Mouse (Mus musculus): ENCODE measurements around the gene Krtap5-1. TPM values are rescaled to one million over a fixed set of nuclear protein-coding genes. Genes with fewer than 3 reads are reported as not detected.
"Not testable (repeated sequence)": the region's sequence is repeated elsewhere in the genome, so short reads cannot be mapped to it uniquely, and the experiment has no call there.

Gene Krtap5-1
- polyA plus RNA-seq, 1 experiment from 2014 or later, result not detected

- H3K27ac ChIP-seq; H3K9me3 ChIP-seq; H3K4me3 ChIP-seq; H3K4me1 ChIP-seq; H3K36me3 ChIP-seq; ATAC-seq (ENCODE audit: insufficient number of reproducible peaks, insufficient read depth, low FRiP score, low TSS enrichment, low read depth); H3K9ac ChIP-seq; H3K27me3 ChIP-seq; H3K4me2 ChIP-seq: not testable (repeated sequence)
- 0% methylated on average over 2 of the region's 2 CpGs for WGBS
Observed at GRCm38 (mm10) chr7:142293851-142294250, 3.1 kb downstream of the Krtap5-1 start.

GRCm38 (mm10) chr7:142285910-142286612, 10.9 kb downstream of the Krtap5-1 start:
- not testable (repeated sequence) for ATAC-seq (ENCODE audit: insufficient number of reproducible peaks, insufficient read depth, low FRiP score, low TSS enrichment, low read depth); H3K4me3 ChIP-seq; H3K4me2 ChIP-seq; H3K9ac ChIP-seq; H3K4me1 ChIP-seq; H3K9me3 ChIP-seq; H3K27ac ChIP-seq; H3K36me3 ChIP-seq
- 65% methylated on average over 9 of the region's 9 CpGs for WGBS
- H3K27me3 ChIP-seq, result peaks cover 20% of the 10 kb centered on the region

DNA sequence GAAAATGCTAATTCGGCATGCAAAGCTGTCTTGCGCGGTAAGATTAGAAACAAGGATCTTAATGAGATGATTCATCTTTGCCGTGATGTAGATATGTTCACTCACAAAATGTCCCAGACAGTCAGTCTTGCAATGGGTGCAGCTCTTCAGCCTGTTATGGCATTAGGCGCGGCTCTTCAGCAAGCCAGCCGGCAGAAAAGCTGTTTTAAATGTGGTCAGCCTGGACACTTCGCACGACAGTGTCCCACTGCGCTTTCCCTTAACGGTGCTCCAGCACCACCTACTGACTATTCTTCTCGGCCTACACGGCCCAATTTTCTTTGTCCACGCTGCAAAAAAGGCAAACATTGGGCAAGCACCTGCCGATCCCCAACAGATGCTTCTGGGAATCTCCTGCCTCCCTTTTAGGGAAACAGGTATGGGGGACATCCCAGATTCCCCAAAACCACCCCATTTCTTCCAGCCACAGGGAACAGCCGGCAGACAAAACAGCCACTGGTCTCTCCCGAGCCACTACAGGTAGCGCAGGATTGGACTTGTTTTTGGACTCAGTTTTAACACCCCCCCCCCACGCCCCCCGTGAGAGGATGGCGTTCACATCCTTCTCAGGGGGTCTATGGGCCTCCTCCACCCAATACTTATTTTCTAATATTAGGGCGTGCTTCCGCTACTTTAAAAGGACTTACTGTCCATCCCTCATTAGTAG, 11.6 kb downstream of the Krtap5-1 start:
- H3K4me3 ChIP-seq, result peak overlapping the region; percentile 58
- H3K36me3 ChIP-seq, result no peaks in the 10 kb centered on the region
- H3K4me2 ChIP-seq, result peak overlapping the region; percentile 77
- H3K9me3 ChIP-seq, result no peaks in the 10 kb centered on the region
- peaks cover 7% of the 10 kb centered on the region for H3K4me1 ChIP-seq
- peak overlapping the region; percentile 78 for H3K9ac ChIP-seq
- no peak overlapping the region for H3K27ac ChIP-seq
- H3K27me3 ChIP-seq, result peaks cover 21% of the 10 kb centered on the region
- ATAC-seq (ENCODE audit: insufficient number of reproducible peaks, insufficient read depth, low FRiP score, low TSS enrichment, low read depth), result no peak
- WGBS, result 21% methylated on average over 23 of the region's 23 CpGs

DNA sequence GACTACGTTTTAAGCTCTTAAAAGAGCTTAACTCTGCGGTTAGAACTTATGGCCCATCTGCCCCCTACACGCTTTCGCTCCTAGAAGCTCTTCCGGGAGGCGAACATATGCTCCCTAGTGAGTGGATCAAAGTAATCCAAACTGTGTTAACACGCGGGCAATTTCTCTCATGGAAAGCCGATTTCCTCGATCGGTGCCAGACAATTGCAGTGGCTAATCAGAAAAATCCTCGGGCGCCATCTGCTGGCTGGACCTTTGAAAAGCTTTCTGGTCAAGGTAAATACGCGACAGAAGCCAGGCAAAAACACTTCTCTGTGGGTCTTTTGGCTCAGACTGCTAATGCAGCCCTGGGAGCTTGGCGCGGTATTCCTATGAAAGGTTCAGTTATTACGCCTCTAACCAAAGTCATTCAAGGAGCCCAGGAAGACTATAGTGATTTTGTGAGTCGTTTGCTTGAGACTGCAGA, 12.3 kb downstream of the Krtap5-1 start:
- Histone ChIP-seq H3K4me3 (peak overlapping the region; percentile 58), H3K36me3 (no peaks in the 10 kb centered on the region), H3K4me2 (peak overlapping the region; percentile 77), H3K27me3 (peaks cover 27% of the 10 kb centered on the region), H3K4me1 (peaks cover 7% of the 10 kb centered on the region), H3K9me3 (no peaks in the 10 kb centered on the region), H3K27ac (peak overlapping the region; percentile 91), H3K9ac (peak overlapping the region; percentile 78)
- under 1% methylated on average over 19 of the region's 19 CpGs for WGBS
- ATAC-seq (ENCODE audit: insufficient number of reproducible peaks, insufficient read depth, low FRiP score, low TSS enrichment, low read depth), result peak; percentile 79

DNA sequence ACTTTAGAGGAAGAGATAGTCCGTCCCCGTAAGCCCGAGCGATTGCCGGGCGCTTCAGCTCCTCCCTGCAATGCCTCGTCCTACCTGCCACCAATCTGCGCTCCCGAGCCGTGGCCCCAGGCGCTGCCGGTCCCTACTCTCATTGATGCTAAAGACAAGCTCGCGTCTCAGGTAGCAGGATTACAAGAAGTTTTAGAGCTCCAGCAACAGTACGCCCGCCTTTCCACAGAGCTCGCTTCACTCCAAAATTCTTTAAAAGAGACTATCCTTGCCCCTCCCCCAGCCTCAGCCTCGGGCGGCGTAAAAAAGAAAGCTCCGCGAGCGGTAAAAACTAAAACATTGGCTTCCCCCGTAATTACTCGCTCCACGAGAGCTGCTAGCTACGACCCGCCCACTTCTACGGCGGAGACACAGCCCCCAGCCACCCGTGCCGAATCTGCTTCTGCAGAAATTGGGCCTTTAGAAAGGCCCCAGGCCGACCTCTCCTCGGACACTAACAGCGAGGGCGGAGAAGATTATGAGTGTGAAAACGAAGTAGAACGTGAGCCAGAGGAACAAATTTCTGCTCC, 12.8 kb downstream of the Krtap5-1 start:
- Histone ChIP-seq H3K36me3 (no peaks in the 10 kb centered on the region), H3K9me3 (no peaks in the 10 kb centered on the region), H3K9ac (peak overlapping the region; percentile 78), H3K4me3 (peak overlapping the region; percentile 58), H3K4me1 (peaks cover 7% of the 10 kb centered on the region), H3K4me2 (peak overlapping the region; percentile 77), H3K27me3 (peaks cover 27% of the 10 kb centered on the region), H3K27ac (peak overlapping the region; percentile 91)
- ATAC-seq (ENCODE audit: insufficient number of reproducible peaks, insufficient read depth, low FRiP score, low TSS enrichment, low read depth), result no peak
- WGBS, result under 1% methylated on average over 38 of the region's 38 CpGs

DNA sequence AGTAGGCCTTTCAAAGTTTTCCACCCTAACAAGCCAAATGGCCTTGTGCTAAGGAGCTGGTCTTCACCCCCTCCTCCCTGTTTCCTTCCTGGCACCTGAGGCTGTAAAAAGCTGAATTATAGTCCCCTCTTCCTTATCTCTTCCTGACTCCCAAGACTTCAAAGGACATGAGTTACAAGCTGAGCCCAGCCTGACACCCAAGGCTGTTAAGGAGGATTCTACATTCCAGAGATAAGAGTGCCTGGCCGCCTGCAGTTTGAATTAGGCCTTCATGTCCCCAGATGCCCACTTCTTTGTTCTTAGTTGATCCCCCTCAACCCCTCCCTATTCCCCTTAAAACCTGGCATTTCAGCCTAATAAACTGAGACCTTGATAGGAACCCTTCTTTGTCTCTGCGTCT, 14.1 kb downstream of the Krtap5-1 start:
- H3K27me3 ChIP-seq, result peaks cover 27% of the 10 kb centered on the region
- not testable (repeated sequence) for H3K4me2 ChIP-seq, H3K9ac ChIP-seq

DNA sequence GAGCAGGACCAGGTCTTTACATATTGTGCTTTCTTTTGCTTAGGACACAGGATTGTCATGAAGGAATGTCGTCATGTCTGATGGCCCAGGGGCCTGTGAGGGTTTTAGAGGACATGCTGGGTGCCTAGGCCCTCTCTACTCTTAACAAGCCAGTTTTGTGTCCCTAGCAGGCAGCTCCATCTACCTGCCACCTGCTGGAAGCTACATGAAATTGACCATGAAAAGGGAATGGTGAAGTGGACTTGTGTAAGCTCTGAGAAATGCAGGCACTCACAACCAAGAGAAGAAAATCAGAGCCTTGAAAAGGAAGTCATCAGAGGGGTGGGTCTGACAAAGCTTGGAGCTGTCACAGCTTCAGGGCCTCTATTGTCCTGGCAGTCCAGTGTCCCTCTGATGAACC, 17.6 kb downstream of the Krtap5-1 start:
- ATAC-seq (ENCODE audit: insufficient number of reproducible peaks, insufficient read depth, low FRiP score, low TSS enrichment, low read depth); H3K4me1 ChIP-seq; H3K27ac ChIP-seq; H3K4me3 ChIP-seq; H3K4me2 ChIP-seq; H3K9me3 ChIP-seq; H3K9ac ChIP-seq; H3K36me3 ChIP-seq: not testable (repeated sequence)
- peaks cover 27% of the 10 kb centered on the region for H3K27me3 ChIP-seq
- WGBS, result 52% methylated on average over 1 of the region's 1 CpGs

More for the DNA sequence above, 14.1 kb downstream of the Krtap5-1 start:
- not testable (repeated sequence) for H3K4me1 ChIP-seq; H3K27ac ChIP-seq; H3K4me3 ChIP-seq; ATAC-seq (ENCODE audit: insufficient number of reproducible peaks, insufficient read depth, low FRiP score, low TSS enrichment, low read depth); H3K9me3 ChIP-seq; H3K36me3 ChIP-seq
- WGBS, result 28% methylated on average over 2 of the region's 2 CpGs

DNA sequence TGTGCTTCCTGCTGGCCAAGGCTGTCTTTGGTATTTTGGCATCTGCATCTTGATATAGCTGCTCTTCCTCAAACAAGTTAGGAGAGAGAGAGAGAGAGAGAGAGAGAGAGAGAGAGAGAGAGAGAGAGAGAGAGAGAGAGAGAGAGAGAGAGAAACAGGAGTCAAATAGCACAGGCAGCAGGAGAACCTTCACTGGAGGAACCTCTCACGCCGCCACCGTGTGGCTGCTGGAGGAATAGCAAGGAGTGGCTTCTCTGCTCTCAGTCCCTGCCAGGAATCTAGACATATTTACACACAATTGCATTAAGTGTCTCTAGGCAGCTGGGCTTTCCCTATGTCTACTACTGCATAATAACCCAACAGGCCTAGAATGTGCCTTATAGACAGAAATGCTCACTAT, 18.7 kb downstream of the Krtap5-1 start:
- 2% methylated on average over 3 of the region's 3 CpGs for WGBS
- H3K36me3 ChIP-seq; H3K9me3 ChIP-seq; H3K4me2 ChIP-seq; H3K27ac ChIP-seq; ATAC-seq (ENCODE audit: insufficient number of reproducible peaks, insufficient read depth, low FRiP score, low TSS enrichment, low read depth); H3K9ac ChIP-seq; H3K4me1 ChIP-seq; H3K4me3 ChIP-seq: not testable (repeated sequence)
- peaks cover 22% of the 10 kb centered on the region for H3K27me3 ChIP-seq

- H3K4me3 ChIP-seq; ATAC-seq (ENCODE audit: insufficient number of reproducible peaks, insufficient read depth, low FRiP score, low TSS enrichment, low read depth); H3K27ac ChIP-seq; H3K27me3 ChIP-seq; H3K36me3 ChIP-seq; H3K4me1 ChIP-seq; H3K9ac ChIP-seq; H3K4me2 ChIP-seq; H3K9me3 ChIP-seq: not testable (repeated sequence)
Observed at GRCm38 (mm10) chr7:142274263-142274662, 22.7 kb downstream of the Krtap5-1 start, which contains the start of gene Gm4559. TSS of gene Gm4559 (minus strand) at chr7:142274363.

DNA sequence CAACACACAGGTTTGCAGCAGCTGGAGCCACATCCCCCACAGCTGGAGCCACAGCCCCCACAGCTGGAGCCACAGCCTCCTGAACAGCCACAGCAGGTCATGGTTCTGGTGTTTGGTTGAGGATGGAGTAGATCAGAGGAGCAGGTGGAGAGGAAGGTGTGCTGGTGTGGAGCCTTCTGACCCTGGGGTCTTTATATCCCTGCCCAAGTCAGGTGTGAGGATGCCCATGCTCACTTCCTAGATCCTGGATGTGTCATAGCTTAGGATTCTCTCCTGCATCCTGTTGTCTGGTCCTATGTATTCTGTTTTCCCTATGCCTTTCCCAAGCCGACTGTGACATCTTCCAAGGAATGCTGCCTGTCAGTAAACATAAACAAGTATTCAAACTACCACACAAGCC, 38.7 kb downstream of the Krtap5-1 start, which contains the start of gene Gm2431:
Gene Gm2431, minus strand, starts transcription at position 101 of the 400 bp plus-strand sequence.
- WGBS, result 46% methylated on average over 1 of the region's 1 CpGs
- not testable (repeated sequence) for H3K9ac ChIP-seq; H3K4me3 ChIP-seq; H3K36me3 ChIP-seq; ATAC-seq (ENCODE audit: insufficient number of reproducible peaks, insufficient read depth, low FRiP score, low TSS enrichment, low read depth); H3K27me3 ChIP-seq; H3K4me2 ChIP-seq; H3K4me1 ChIP-seq; H3K27ac ChIP-seq; H3K9me3 ChIP-seq

- Histone ChIP-seq H3K9ac (no peak overlapping the region), H3K4me2 (no peak overlapping the region), H3K27ac (no peak overlapping the region), H3K4me3 (no peak overlapping the region), H3K4me1 (no peaks in the 10 kb centered on the region), H3K9me3 (no peaks in the 10 kb centered on the region), H3K27me3 (peaks cover 7% of the 10 kb centered on the region), H3K36me3 (no peaks in the 10 kb centered on the region)
- ATAC-seq (ENCODE audit: insufficient number of reproducible peaks, insufficient read depth, low FRiP score, low TSS enrichment, low read depth), result no peak
- WGBS, result 0% methylated on average over 2 of the region's 2 CpGs
Observed at GRCm38 (mm10) chr7:142255517-142255916, 41.4 kb downstream of the Krtap5-1 start.

DNA sequence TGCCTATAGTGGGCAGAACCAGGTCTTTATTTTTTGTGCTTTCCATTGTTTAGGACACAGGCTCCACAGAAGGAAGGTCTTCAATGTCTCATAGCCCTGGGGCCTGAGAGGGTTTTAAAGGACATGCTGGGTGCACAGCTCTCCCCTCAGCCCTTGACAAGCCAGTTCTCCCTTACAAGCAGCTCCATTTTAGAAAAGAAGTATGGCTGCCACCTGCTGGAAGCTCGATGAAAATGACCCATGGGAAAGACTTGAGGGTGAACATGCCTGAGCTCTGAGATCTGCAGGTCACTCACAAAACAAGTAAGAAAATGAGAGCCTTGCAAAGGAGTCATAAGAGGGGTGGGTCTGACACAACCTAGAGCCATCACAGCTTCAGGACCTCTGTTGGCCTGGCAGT, 47.1 kb downstream of the Krtap5-1 start:
- H3K4me1 ChIP-seq, result no peaks in the 10 kb centered on the region
- H3K9me3 ChIP-seq, result no peaks in the 10 kb centered on the region
- H3K27ac ChIP-seq, result no peak overlapping the region
- no peak overlapping the region for H3K9ac ChIP-seq
- peaks cover 7% of the 10 kb centered on the region; the same call in 1 of the 2 replicates for H3K27me3 ChIP-seq
- H3K36me3 ChIP-seq, result no peaks in the 10 kb centered on the region
- H3K4me2 ChIP-seq, result no peak overlapping the region
- H3K4me3 ChIP-seq, result no peak overlapping the region
- ATAC-seq (ENCODE audit: insufficient number of reproducible peaks, insufficient read depth, low FRiP score, low TSS enrichment, low read depth), result no peak
- 0% methylated on average over 1 of the region's 1 CpGs for WGBS
